Mouse (Mus musculus) MEL (cell line): ENCODE results near the gene Zswim4. TPM values are rescaled to one million over a fixed set of nuclear protein-coding genes. Genes with fewer than 3 reads are reported as not detected.

ENCODE experiments used
- DNase-seq: peaks from one replicate; pipeline ENCODE4 v3.0.0; 2011; ENCODE audit warnings: low read depth, low spot score
- H3K27ac ChIP-seq: 2 replicates; pipeline ENCODE4 v1.5.1; 2012; ENCODE audit warnings: low read depth, mild to moderate bottlenecking, control low read depth, low read length, moderate library complexity; ENCODE audit not compliant: control insufficient read depth
- H3K27me3 ChIP-seq, 2 experiments: fragments of 150-350 bp in 1 of 2; sonication (generic) in 1 of 2; 2 replicates each; pipeline ENCODE4 v1.6.1; 2012; ENCODE audit warnings: low read length in 2 of 2, mild to moderate bottlenecking in 2 of 2, improper control_type of control experiment in 1 of 2, moderate library complexity in 1 of 2; ENCODE audit not compliant: insufficient read depth in 2 of 2, control insufficient read depth in 1 of 2
- H3K36me3 ChIP-seq, 2 experiments: 2 replicates each; pipeline ENCODE4 v1.6.1; 2012 to 2014; ENCODE audit warnings: low read length in 2 of 2, improper control_type of control experiment in 1 of 2, inconsistent platforms in 1 of 2, mild to moderate bottlenecking in 1 of 2; ENCODE audit not compliant: insufficient read depth in 2 of 2, control insufficient read depth in 1 of 2
- H3K4me1 ChIP-seq, 2 experiments: fragments of 150-350 bp in 1 of 2; sonication (generic) in 1 of 2; 2 replicates each; pipeline ENCODE4 v1.6.1; 2012; ENCODE audit warnings: low read length in 2 of 2, improper control_type of control experiment in 1 of 2, mild to moderate bottlenecking in 1 of 2; ENCODE audit not compliant: insufficient read depth in 2 of 2, control insufficient read depth in 1 of 2
- H3K4me3 ChIP-seq, 2 experiments: fragments of 150-350 bp in 1 of 2; sonication (generic) in 1 of 2; 2 replicates each; pipeline ENCODE4 v1.5.1; 2012; ENCODE audit warnings: low read depth in 2 of 2, low read length in 2 of 2, mild to moderate bottlenecking in 2 of 2, moderate library complexity in 2 of 2, control low read depth in 1 of 2, improper control_type of control experiment in 1 of 2; ENCODE audit not compliant: control insufficient read depth in 1 of 2, insufficient read depth in 1 of 2
- H3K79me2 ChIP-seq: 2 replicates; pipeline ENCODE4 v1.6.1; 2012; ENCODE audit warnings: mild to moderate bottlenecking, low read length, moderate library complexity; ENCODE audit not compliant: control insufficient read depth, poor library complexity, insufficient read depth
- H3K9ac ChIP-seq: 2 replicates; pipeline ENCODE4 v1.6.1; 2012; ENCODE audit warnings: low read depth, mild to moderate bottlenecking, control low read depth, low read length, moderate library complexity; ENCODE audit not compliant: control insufficient read depth, poor library complexity, severe bottlenecking
- H3K9me3 ChIP-seq: fragments of 150-350 bp; sonication (generic); replicated peaks from 2 replicates; pipeline ENCODE4 v1.6.1; 2012; ENCODE audit warnings: mild to moderate bottlenecking, low read length, improper control_type of control experiment, moderate library complexity; ENCODE audit not compliant: insufficient read depth
- BHLHE40 ChIP-seq: IDR thresholded peaks from 2 replicates; pipeline ENCODE4 v1.6.1; 2012; ENCODE audit warnings: low read depth, mild to moderate bottlenecking, inconsistent platforms, low read length, improper control_type of control experiment, borderline replicate concordance
- CHD1 ChIP-seq: IDR thresholded peaks from 2 replicates; pipeline ENCODE4 v1.6.1; 2012; ENCODE audit warnings: low read depth, mild to moderate bottlenecking, inconsistent platforms, low read length, improper control_type of control experiment
- CTCF ChIP-seq, 3 experiments: IDR thresholded peaks in 2 of 3; conservative IDR thresholded peaks in 1 of 3; 2 replicates each; pipeline ENCODE4 v1.5.1; 2011 to 2012; ENCODE audit warnings: low read length in 3 of 3, low read depth in 2 of 3, mild to moderate bottlenecking in 2 of 3, improper control_type of control experiment in 1 of 3, inconsistent platforms in 1 of 3, mixed read lengths in 1 of 3, moderate library complexity in 1 of 3; ENCODE audit not compliant: control insufficient read depth in 1 of 3, insufficient read depth in 1 of 3, poor library complexity in 1 of 3, severe bottlenecking in 1 of 3
- E2F4 ChIP-seq: IDR thresholded peaks from 2 replicates; pipeline ENCODE4 v1.6.1; 2011; ENCODE audit warnings: low read depth, low read length, improper control_type of control experiment, borderline replicate concordance
- ETS1 ChIP-seq: IDR thresholded peaks from 2 replicates; pipeline ENCODE4 v1.6.1; 2012; ENCODE audit warnings: low read depth, mild to moderate bottlenecking, inconsistent platforms, low read length, improper control_type of control experiment, moderate library complexity
- GABPA ChIP-seq: IDR thresholded peaks from 2 replicates; pipeline ENCODE4 v1.6.1; 2012; ENCODE audit warnings: low read depth, mild to moderate bottlenecking, inconsistent platforms, low read length, improper control_type of control experiment, moderate library complexity
- GATA1 ChIP-seq: IDR thresholded peaks from 2 replicates; pipeline ENCODE4 v1.6.1; 2011; ENCODE audit warnings: low read depth, low read length, improper control_type of control experiment
- KAT2A ChIP-seq: conservative IDR thresholded peaks from 2 replicates; pipeline ENCODE4 v1.6.1; 2012; ENCODE audit warnings: low read depth, low read length, improper control_type of control experiment, inconsistent platforms
- MAFK ChIP-seq: IDR thresholded peaks from 2 replicates; pipeline ENCODE4 v1.6.1; 2011; ENCODE audit warnings: low read depth, mild to moderate bottlenecking, low read length, improper control_type of control experiment, borderline replicate concordance
- MAX ChIP-seq: IDR thresholded peaks from 2 replicates; pipeline ENCODE4 v1.6.1; 2011; ENCODE audit warnings: low read length, improper control_type of control experiment
- MAZ ChIP-seq: IDR thresholded peaks from 2 replicates; pipeline ENCODE4 v1.6.1; 2012; ENCODE audit warnings: low read depth, mild to moderate bottlenecking, inconsistent platforms, low read length, improper control_type of control experiment
- MXI1 ChIP-seq: IDR thresholded peaks from 2 replicates; pipeline ENCODE4 v1.6.1; 2011; ENCODE audit warnings: mild to moderate bottlenecking, low read depth, low read length, improper control_type of control experiment
- MYB ChIP-seq: IDR thresholded peaks from 2 replicates; pipeline ENCODE4 v1.6.1; 2011; ENCODE audit warnings: mild to moderate bottlenecking, low read depth, low read length, improper control_type of control experiment
- POLR2AphosphoS2 ChIP-seq: IDR thresholded peaks from 2 replicates; pipeline ENCODE4 v1.6.1; 2011; ENCODE audit warnings: low read length, improper control_type of control experiment
- RAD21 ChIP-seq: IDR thresholded peaks from 2 replicates; pipeline ENCODE4 v1.6.1; 2011; ENCODE audit warnings: mild to moderate bottlenecking, low read depth, low read length, improper control_type of control experiment
- SIN3A ChIP-seq: IDR thresholded peaks from 2 replicates; pipeline ENCODE4 v1.6.1; 2012; ENCODE audit warnings: low read length, improper control_type of control experiment, inconsistent platforms
- SMC3 ChIP-seq: IDR thresholded peaks from 2 replicates; pipeline ENCODE4 v1.6.1; 2011; ENCODE audit warnings: low read depth, low read length, improper control_type of control experiment
- TBP ChIP-seq: IDR thresholded peaks from 2 replicates; pipeline ENCODE4 v1.8.0; 2011; ENCODE audit warnings: low read depth, low read length, improper control_type of control experiment
- ZKSCAN1 ChIP-seq: IDR thresholded peaks from 2 replicates; pipeline ENCODE4 v1.6.1; 2012; ENCODE audit warnings: low read depth, mild to moderate bottlenecking, inconsistent platforms, low read length, improper control_type of control experiment, moderate library complexity
- ZNF384 ChIP-seq: IDR thresholded peaks from 2 replicates; pipeline ENCODE4 v1.6.1; 2012; ENCODE audit warnings: low read depth, mild to moderate bottlenecking, inconsistent platforms, low read length, improper control_type of control experiment
- polyA plus RNA-seq, 2 experiments: library from polyadenylated mRNA; stranded (reverse) in 1 of 2; unstranded in 1 of 2; fragments of >175 nt in 1 of 2; fragments of >200 nt in 1 of 2; gene quantifications; 2 replicates each; pipeline versions ENCODE4 v1.2.1 to v1.2.4; 2012; ENCODE audit warnings: low replicate concordance in 2 of 2, low read depth in 1 of 2; ENCODE audit not compliant: insufficient read length in 2 of 2, insufficient read depth in 1 of 2, missing spikeins in 1 of 2
- total RNA-seq: library from RNA; depleted of rRNA; stranded (reverse); fragments of 300-350 nt; gene quantifications from 2 replicates; pipeline ENCODE4 v1.2.3, GENCODE M21; 2012

Gene Zswim4
- total and polyA plus RNA-seq, 3 experiments = 3.6 to 7.4 TPM; not detected in 1

GRCm38 (mm10) chr8:84182833-84183232 is 54.0 kb downstream of the Zswim4 start:
- DNase-seq = no peak
- H3K36me3 ChIP-seq = no peaks in the 10 kb centered on the region
- TF ChIP-seq ZNF384 (no peak), KAT2A (no peak), TBP (no peak), E2F4 (no peak)
- TF ChIP-seq, all 39 proteins: peak for 0
- no peaks in the 10 kb centered on the region for H3K27me3 ChIP-seq
- peaks cover 2 to 11% of the 10 kb centered on the region in 2 experiments; a peak in 3 of 4 replicates for H3K4me1 ChIP-seq
- no peaks in the 10 kb centered on the region for H3K9me3 ChIP-seq
- peak overlapping the region; percentile 87 for H3K9ac ChIP-seq
- peaks cover 8% of the 10 kb centered on the region; the same call in 1 of the 2 replicates for H3K79me2 ChIP-seq
- no peak overlapping the region for H3K27ac ChIP-seq
- peak overlapping the region; percentile 75 to 97 for H3K4me3 ChIP-seq

DNA sequence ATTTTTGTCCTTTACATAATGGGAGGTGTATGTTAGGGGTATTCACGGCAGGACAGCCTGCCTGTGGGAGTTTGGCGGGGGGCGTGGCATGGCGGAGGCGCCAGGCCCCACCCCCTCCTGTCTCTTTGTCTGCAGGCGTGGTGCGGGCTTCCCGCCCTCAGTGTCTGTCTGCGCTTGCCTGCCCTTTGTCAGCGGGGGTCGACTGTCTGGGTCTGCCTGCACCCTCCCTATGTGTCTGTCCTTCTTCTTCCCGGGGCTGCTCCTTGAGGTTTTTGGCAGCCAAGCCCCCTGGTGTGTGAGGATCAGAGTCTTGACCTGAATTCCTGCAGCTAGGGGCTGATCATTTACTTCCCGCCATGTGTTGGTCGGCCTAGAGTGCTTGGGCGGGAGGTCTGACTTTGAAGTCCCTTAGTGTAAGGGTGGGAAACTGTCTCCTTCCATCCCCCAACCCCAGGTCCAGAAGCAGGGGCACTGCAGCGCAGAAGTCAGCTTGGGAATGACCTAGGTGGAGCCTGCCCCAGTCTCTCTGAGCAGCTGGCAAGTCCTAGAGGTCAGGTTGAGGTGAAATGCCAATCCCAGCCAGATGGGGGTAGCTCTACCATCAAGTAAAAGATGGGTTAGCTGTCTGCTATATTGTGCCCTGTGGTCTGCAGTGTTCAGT is 56.2 kb downstream of the Zswim4 start:
- DNase-seq = no peak
- TF ChIP-seq ZKSCAN1 = no peak
- TF ChIP-seq RAD21 = no peak
- no peak for TF ChIP-seq ETS1
- TF ChIP-seq BHLHE40 = no peak
- TF ChIP-seq SIN3A = no peak
- no peak for TF ChIP-seq SMC3
- TF ChIP-seq POLR2AphosphoS2 = no peak
- TF ChIP-seq GABPA = no peak
- no peak for TF ChIP-seq MAFK
- TF ChIP-seq MYB = no peak
- TF ChIP-seq MAX = no peak
- TF ChIP-seq KAT2A = no peak
- no peak for TF ChIP-seq GATA1
- no peak for TF ChIP-seq MAZ
- no peak for TF ChIP-seq MXI1
- TF ChIP-seq CTCF (IDR thresholded peaks at IDR 0.05 in 2 of 3, conservative IDR thresholded peaks at IDR 0.05 in 1 of 3; ENCODE audit: control insufficient read depth in 1 of 3, insufficient read depth in 1 of 3, low read depth in 2 of 3, low read length in 3 of 3, poor library complexity in 1 of 3, severe bottlenecking in 1 of 3) = no peak
- TF ChIP-seq CHD1 = no peak
- Histone ChIP-seq H3K79me2 (peaks cover 8% of the 10 kb centered on the region; the same call in 1 of the 2 replicates), H3K27me3 (no peaks in the 10 kb centered on the region), H3K9me3 (no peaks in the 10 kb centered on the region), H3K9ac (no peak overlapping the region), H3K4me3 (no peak overlapping the region), H3K36me3 (no peaks in the 10 kb centered on the region), H3K4me1 (peaks cover 2 to 11% of the 10 kb centered on the region in 2 experiments; a peak in 3 of 4 replicates), H3K27ac (no peak overlapping the region)
